Mouse (Mus musculus): ENCODE measurements at regions not wholly inside any gene's neighbourhood (a gene's known extent, or its start where the extent isn't known, plus 50 kb on each side); places are given as distances from the start of the nearest gene placed in this dataset.

- DNase-seq, result no peak
Observed at GRCm38 (mm10) chr4:31525638-31526207, 438.2 kb upstream of the Map3k7 start.

GRCm38 (mm10) chr4:31536811-31537210 is 427.1 kb upstream of the Map3k7 start:
- DNase-seq, result no peak

- DNase-seq, result no peak
Observed at GRCm38 (mm10) chr4:31553780-31554394, 410.0 kb upstream of the Map3k7 start.

GRCm38 (mm10) chr4:31555077-31555476 is 408.8 kb upstream of the Map3k7 start:
- DNase-seq, result no peak

DNA sequence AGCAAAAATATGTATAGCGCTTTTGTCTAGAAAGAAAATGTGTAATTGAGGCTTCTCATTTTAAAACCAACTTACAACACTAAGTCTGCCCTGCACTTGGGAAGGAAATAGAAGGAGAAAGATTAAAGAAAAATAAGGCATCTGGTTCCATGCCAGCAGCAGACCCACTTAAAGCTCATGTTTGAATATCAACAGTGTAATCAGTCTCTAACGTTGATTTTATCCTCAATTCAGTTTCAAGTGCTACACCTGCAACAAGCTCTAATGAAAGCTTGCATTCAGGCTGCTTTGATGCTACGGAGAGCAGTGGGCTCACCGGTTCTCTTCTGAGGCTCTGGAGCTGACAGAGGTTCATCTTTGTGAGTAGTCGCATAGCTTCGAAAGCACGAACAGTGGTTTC is 406.6 kb upstream of the Map3k7 start:
- DNase-seq, result no peak

DNA sequence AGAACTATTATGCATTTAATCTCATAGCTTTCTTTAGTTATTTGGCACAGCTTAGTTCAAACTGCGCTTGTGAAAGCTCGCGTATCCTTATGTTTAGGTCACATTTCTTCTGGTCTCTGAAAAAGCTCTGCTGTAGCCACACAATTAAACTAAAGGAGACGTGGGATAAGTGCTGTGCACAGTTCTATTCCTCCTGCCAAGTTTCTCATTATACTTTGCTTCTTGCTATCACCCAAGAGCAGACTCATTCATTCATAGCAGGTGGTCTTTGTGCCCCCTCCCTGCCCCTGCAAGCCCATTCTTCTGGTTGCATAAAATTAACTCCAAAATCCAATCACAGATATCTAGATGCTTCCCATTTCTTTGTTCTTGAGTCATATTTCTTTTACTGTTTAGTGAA is 403.6 kb upstream of the Map3k7 start:
- DNase-seq, result no peak

GRCm38 (mm10) chr4:31561183-31561582 is 402.7 kb upstream of the Map3k7 start:
- DNase-seq, result no peak

GRCm38 (mm10) chr4:31561823-31562222 is 402.1 kb upstream of the Map3k7 start:
- no peak for DNase-seq

GRCm38 (mm10) chr4:31566158-31566557 is 397.7 kb upstream of the Map3k7 start:
- DNase-seq, result no peak

DNA sequence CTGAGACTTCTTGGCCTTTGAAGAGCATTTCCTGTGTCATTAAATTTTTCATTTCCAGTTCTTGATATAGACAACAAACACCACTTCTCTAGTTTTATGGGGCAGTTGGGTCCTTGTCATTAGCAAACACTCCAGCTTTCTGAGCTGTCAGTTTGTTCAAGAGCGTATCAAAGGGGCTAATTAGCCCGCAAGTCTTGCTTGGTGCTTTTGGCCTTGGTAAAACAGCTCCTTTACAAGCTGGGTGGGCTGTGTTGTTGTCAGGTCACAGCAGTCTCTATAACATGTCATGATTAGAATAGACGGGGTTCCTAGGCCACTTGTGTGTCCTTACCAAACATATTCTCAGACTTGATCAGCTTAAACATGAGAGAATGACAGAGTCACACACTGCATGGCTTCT is 397.1 kb upstream of the Map3k7 start:
- no peak for DNase-seq

DNA sequence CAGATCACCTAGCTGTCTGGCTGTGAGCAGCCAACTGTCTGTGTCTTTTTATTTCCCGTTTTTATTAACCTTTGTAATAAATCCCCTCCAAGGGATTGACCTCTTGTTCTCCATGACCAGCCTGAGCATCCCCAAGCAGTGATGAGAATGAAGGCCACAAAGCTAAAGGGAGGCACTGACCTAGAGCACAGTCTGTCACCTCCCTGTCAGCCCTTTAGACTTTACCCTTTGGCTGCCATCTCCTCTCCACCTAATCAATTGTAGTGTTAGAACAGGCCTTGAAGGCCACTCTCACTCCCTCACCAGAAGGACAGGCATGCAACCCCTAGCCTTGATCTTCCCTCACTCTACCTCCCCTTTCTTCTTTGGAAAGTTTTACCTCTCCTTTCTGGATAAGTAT is 394.2 kb upstream of the Map3k7 start:
- no peak for DNase-seq

- DNase-seq, result no peak
Observed at GRCm38 (mm10) chr4:31576982-31577579, 386.8 kb upstream of the Map3k7 start.

- no peak for DNase-seq
Observed at GRCm38 (mm10) chr4:31583495-31583894, 380.4 kb upstream of the Map3k7 start.

DNA sequence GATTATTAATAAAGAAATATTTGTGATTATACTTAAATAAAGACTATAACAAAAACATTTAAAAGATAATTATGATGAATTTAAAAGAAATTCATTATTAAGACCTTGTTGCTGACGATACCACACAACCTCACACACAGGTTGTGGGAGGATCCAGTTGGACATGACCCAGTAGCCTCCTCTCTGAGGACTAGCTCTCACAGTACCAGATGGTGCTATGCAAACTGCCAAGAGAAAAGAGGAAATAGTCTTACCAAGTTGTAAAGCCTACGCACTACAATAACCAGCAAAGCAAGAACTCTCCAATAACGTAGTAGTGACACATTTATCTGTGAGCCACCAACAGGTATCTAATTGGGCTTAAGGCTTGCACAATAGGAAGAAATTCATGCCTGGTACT is 379.7 kb upstream of the Map3k7 start:
- no peak for DNase-seq

DNA sequence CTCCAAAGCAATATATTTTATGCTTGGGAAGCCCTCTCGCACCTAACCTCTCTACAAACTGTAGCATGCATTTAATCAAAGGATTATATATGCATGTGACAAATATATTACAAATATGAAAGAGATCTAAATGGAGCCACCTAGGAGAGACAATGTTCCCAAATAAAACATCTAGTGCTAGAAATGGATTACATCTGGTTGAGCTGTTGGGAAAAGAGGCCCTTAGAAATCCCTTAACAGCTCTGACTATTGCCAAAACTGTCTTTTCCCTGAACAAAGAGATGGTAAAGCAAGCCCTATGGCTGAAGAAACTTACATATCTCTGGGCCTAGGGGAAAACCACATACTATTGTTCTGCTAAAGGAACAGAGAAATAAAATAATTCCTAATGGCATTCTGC is 369.8 kb upstream of the Map3k7 start:
- DNase-seq, result no peak

DNA sequence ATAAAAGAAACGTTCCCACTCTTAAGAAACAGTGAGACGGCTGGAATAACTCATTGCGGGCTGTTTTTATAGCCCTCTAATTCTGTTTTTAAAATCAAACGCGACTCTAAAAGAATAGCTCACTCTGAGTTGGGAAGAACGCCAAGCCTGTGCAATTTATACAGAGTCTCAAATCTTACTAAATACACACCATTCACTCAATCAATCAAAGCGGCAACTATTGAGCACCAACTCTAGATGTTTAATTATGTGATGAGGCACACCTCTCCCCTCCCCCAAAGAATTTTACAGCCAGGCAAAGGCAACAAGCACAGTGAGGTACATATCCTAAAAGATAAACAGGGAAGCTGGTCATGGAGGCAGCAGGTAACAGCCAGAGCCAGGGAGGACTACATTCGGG is 362.4 kb upstream of the Map3k7 start:
- no peak for DNase-seq

GRCm38 (mm10) chr4:31603776-31604175 is 360.1 kb upstream of the Map3k7 start:
- no peak for DNase-seq

DNA sequence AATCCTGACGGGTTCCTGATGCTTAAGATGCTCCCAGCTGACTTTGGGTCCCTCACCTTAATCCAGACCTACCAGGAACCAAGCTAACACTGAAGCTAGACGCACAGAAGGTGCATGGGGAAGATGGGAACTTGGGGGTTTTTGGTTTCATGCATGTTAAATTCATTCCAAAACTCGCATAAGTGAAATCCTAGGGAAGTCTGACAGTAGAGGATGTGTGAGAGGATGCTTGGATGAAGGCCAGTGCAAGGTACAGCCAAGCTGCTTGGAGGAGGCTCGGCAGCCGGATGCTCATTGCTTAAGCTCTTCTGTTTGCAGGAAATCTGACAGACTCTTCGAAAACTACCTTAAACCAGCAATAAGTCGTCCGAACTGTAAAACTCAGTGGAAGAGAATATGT is 355.1 kb upstream of the Map3k7 start:
- no peak for DNase-seq

GRCm38 (mm10) chr4:31609559-31609958 is 354.3 kb upstream of the Map3k7 start:
- DNase-seq, result no peak

DNA sequence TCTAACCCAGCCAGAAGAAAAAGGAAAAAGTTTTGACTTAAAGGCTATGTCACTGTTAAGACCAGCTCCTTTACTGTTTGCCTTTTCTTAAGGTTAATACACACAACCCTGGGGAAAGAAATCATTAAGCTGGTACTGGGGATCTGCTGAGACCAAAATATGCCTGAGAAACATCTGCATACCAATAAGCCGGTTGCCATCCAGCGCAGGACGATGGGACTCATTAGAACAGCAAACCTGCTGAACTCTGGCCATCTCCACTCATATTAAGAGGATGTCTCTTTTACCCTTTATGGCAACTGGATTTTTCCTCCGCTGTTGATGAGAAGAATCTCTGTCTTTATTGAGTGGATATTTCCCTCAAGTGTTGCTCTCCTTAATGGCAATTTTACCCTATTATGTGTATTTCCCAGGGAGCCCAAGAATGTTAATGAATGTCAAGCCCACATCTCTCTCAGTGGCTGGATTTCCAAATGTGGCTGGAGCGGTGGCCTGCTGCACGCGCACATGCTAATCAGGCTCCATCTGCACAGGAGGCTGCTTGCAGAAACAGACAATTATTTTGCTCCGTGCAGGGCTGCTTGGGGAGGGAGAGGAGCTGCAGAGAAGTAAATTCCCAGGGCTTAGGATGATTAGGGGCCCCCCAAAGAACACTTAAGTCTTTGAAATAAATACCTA is 351.6 kb upstream of the Map3k7 start:
- DNase-seq, result no peak

DNA sequence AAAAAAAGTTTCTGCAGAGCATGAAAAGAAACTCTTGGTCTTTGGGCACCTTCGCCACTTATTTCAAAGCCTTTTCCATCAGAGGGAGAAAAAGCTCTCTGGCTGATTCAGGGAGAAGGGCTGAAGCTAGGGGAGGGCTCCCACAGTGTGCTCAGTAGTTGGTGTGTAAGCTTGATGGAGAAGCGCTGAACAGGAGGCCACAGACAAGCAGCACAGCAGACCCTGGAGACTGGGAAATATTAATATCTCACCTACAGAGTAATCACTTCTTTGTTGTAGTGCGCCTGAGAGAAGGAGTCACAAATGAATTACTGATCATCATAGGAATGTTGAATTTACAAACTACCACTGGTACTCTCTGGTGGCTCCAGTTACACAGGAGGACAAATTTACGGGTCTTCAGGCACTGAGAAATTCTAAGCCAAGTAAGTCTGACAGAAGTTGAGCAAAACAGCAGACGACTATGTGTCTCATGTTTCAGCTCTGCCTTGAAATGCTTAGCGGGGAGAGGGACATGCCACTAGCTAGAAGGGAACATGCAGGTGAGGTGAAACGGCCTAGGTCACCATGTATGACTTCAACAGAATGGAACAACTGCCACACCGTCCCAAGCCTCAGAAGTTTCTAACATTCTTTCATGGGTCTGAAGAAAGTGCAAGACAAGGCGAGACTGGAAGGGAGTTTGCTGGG is 350.9 kb upstream of the Map3k7 start:
- no peak for DNase-seq

- no peak for DNase-seq
Observed at GRCm38 (mm10) chr4:31617572-31617971, 346.3 kb upstream of the Map3k7 start.

- no peak for DNase-seq
Observed at GRCm38 (mm10) chr4:31618026-31618425, 345.9 kb upstream of the Map3k7 start.

- DNase-seq, result no peak
Observed at GRCm38 (mm10) chr4:31621205-31621604, 342.7 kb upstream of the Map3k7 start.

Data from thymus, postnatal 25 days (tissue).